Mouse (Mus musculus) cerebellum, adult 11-12 months (tissue): ENCODE measurements around the gene D930048N14Rik.
"Not testable (repeated sequence)": the region's sequence is repeated elsewhere in the genome, so short reads cannot be mapped to it uniquely, and the experiment has no call there.

Source experiments
- DNase-seq: peaks from one replicate; pipeline ENCODE4 v3.0.0; 2022

The D930048N14Rik gene

GRCm38 (mm10) chr11:51650691-51651515 is at the start of gene D930048N14Rik, which contains the start of gene N4bp3:
TSS of gene D930048N14Rik (plus strand) at chr11:51650954.
TSS of gene N4bp3 (minus strand) at chr11:51650842.
- DNase-seq: no peak

DNA sequence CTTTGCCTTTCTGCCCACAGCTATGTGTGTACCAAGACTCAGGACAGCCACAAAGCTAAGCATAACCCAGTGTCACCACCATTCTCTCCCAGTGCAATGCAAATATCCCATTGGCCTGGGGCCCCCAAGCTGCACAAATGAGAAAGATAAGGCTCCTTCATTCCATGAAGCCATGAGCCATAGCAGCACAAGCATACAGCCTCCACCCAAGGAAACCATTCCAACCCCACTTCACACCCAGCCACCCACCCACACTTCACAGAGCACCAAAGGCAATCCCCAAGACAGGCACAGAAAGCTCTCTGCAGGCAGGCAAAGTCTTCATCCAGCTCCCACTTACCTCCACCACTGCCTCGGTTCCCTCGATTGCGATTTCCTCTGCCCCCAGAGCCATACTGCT is 48.5 kb upstream of the D930048N14Rik start:
- no peak for DNase-seq

DNA sequence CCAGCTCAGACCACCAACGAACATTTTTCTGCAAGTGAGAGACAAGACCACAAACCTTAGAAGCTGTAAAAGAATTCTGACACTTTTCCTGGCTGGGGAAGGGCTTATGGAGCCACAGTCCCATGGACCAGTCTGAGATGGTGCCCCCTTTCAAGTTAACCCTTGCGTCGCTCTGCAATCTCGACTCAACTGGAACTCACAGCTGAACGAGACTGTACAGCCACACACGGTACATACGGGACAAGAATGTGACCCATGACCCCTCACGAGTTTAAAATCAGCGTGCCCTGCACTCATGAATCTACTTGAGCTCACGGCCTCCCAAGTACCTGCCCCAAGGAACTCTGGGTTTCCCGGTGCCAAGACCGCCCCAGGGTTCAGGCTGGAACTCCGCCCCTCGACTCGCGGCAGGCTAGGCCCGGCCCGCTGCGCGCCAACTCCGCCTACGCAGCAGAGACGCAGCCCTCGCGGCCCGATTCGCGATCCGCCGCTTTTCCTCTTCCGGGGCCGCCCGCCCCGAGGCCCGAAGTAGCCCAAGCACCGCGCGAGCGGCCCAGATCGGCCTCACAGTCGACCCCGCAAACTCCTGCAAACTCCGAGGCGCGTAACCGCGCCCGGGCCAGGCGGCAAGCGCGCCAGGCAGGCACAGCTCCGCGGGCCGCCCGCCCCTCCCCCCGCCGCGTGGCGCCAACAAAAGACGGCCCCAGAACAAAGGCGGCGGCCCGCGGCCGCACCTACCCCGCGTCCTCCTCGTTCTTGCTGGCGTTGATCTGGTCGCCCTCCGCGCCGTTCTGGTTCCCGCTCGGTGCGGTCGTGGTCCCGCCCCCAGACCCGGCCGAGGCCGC is 44.9 kb upstream of the D930048N14Rik start:
- peak; percentile 81 for DNase-seq

DNA sequence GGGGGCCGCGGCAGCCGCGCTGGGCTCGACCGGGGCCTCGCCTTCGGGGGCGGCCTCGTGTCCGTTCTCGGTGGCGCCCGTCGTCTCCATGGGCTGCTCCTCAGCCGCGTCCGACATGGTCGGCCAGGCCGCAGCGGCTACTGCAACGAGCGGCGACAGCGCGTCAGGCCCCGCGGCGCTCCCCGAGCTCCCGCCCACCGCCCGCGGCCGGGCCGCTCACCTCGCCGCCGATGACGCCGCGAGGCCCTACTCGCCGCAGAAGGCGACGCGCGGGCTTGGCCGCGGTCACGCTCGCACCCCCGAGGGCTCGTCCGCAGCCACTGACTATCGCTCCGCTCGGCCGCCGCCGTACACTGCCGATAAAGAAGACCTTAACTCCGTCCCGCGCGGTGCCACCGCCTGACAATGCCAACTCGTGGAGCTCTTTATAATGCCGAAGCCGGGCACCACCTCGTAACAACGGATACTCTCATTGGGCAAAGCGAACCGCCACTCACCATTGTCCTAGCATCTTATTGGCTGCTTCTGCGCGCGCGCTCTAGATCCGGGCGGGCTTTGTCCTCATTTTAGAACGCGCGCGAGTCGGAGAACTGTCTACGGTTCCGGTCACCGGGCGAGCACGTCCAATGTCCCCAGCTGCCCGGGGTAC is 44.2 kb upstream of the D930048N14Rik start, which contains the start of gene Hnrnpab:
Gene Hnrnpab (minus strand): TSS at position 401 of the 649 bp plus-strand sequence.
- peak; percentile 97 for DNase-seq

DNA sequence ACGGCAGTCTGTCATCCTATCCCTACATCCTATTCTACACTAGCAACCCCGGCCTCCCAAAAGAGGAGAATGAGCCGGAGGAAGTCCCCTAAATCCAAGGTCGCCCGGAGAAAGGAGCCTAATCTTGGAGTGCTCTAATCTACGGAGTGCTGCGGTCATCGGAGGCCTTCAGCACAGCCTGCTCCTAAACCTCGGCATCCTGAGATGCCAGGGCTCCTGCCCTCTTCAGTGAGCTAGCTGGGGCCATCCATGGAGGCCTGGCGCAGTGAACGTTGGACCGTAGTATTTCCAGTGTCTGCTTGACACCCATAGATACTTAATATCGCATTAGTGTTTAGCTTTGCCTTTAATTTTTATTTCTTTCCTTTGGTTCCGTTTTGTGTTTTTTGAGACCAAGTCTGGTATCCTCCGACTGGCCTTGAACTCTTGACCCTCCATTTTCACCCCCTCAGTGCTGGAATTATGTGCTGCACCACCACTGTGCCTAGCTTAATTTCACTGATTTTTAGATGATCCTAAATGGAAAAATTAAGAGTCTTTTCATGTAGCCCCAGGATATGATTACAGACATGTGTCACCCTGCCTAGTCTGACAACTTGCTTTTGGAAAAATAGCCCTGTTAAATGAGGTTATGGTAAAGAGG is 43.5 kb upstream of the D930048N14Rik start:
- no peak for DNase-seq

DNA sequence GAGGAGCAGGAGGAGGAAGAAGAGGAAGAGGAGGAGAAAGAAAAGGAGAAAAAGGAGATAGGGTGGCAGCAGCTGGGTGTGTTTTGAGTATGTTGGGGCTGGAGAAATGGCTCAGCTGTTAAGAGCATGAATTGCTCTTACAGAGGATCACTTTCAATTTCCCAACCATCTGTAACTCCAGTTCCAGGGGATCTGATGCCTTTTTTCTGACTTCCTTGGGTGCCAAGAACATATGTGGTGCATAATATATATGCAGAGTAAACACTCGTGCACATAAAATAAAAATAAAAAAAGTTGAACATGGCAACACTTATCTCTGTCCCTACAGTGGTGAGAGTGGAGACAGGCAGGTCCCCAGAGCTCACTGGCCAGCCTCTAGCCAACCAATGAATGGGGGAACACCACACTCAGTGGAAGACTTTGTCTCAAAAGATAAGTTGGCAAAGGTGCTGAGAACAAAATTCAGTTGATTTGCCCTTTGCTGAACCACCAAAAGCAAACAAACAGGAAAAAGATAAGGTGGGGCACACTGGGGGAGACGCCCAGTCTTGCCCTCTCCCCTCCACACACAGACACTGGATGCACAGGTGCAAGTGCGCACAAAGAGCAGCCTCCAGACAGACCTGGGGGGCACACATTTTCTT is 41.4 kb upstream of the D930048N14Rik start:
- no peak for DNase-seq

DNA sequence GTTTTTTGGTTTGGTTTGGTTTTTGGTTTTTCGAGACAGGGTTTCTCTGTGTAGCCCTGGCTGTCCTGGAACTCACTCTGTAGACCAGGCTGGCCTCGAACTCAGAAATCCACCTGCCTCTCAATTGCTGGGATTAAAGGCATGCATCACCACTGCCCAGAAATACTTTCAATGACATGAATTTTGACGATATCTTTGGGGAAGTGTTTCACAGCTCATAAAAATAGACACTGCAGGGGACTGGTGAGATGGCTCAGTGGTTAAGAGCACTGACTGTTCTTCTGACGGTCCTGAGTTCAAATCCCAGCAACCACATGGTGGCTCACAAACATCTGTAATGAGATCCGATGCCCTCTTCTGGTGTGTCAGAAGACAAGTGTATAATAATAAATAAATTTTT is 40.8 kb upstream of the D930048N14Rik start:
- not testable (repeated sequence) for DNase-seq

GRCm38 (mm10) chr11:51614256-51614655 is 36.5 kb upstream of the D930048N14Rik start:
- no peak for DNase-seq

- no peak for DNase-seq
Observed at GRCm38 (mm10) chr11:51615129-51615528, 35.6 kb upstream of the D930048N14Rik start.

GRCm38 (mm10) chr11:51615601-51616000 is 35.2 kb upstream of the D930048N14Rik start:
- DNase-seq: peak; percentile 31

GRCm38 (mm10) chr11:51616113-51616512 is 34.6 kb upstream of the D930048N14Rik start:
- not testable (repeated sequence) for DNase-seq

GRCm38 (mm10) chr11:51617693-51618092 is 33.1 kb upstream of the D930048N14Rik start:
- peak; percentile 65 for DNase-seq

DNA sequence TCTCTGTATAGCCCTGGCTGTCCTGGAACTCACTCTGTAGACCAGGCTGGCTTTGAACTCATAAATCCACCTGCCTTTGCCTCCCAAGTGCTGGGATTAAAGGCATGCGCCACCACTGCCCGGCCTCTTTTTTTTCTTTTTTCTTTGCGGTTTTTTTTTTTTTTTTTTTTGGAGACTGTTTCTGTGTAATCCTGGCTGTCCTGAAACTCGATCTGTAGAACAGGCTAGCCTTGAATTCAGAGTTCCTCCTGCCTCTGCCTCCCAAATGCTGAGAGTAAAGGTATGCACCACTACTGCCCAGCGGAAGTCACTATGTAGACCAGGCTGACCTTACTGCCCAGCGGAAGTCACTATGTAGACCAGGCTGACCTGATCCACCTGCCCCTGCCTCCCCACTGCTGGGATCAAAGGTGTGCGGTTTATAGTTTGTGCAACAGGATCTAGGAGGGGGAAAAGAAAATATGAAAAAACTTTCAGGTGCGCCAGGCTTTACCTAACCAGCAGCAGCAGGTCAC is 31.8 kb upstream of the D930048N14Rik start:
- DNase-seq: no peak

DNA sequence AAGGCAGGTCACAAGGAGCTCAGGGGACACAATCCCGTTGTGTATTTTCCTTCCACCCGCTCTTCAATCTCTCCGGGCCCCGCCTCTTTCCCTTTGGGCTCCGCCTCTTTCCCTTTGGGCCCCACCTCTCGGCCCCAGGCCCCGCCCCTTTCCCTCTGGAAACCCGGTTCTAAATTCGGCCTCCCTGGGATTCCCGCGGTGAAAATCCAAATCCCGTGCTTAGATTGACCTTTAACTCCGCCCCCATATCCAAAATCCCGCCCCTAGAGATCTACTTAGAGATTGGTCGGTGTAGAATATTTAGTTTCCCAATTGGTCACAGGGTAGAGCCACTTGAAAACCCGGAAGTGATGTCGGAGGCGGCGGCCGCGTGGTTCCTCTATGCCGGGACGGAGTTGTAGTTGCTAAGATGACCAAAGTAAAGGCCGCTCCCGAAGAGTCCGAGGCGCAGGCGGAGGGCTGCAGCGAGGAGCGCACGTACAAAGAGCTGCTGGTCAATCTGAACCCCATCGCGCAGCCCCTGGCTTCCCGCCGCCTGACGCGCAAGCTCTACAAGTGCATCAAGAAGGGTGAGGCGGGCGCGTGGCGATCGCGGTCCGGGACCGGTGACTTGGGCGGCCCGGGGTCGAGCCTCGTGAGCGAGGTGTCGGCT is 31.2 kb upstream of the D930048N14Rik start, which contains the start of gene Nhp2:
Gene Nhp2 (plus strand): TSS at position 327 of the 652 bp plus-strand sequence.
- DNase-seq: peak; percentile 95

GRCm38 (mm10) chr11:51620084-51620483 is 30.7 kb upstream of the D930048N14Rik start:
- no peak for DNase-seq

DNA sequence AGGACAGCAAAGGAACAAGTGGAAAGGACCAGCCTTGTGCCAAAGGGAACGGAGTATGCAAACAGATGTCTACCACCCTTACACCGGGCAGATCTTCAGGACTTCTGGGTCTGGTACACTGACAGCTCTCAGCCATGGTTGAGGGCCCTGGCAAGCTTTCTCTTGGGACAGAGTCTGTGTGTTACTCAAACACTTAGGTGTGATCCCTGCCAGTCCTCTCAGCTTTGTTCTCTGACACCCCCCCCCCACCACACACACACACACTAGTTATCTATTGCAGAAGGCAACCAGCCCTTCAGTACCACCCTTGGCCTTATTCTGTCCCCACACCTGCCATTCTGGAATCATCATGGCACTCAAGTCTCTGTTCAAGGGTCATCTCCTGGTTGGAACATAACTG is 29.0 kb upstream of the D930048N14Rik start:
- no peak for DNase-seq

GRCm38 (mm10) chr11:51622971-51623491 is 27.7 kb upstream of the D930048N14Rik start:
- no peak for DNase-seq

- no peak for DNase-seq
Observed at GRCm38 (mm10) chr11:51625187-51625820, 25.4 kb upstream of the D930048N14Rik start.

DNA sequence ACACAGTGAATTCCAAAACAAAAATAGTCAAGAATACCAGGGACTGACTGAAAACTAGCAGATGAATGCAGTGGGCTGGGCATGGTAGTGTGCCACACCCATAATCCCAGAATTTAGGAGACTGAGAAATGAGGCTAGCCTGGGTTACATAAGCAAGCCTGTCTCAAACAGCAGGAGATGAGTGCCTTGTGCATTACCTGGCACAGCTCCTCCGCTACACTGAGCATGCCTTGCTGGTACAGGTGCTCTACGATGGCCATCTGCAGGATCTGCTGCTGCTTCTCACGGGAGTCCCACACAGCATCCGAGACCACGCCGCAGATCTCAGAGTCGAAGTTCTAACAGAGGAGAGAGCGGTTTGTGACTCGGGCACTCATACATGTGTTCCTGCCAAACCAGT is 23.3 kb upstream of the D930048N14Rik start:
- peak; percentile 63 for DNase-seq

DNA sequence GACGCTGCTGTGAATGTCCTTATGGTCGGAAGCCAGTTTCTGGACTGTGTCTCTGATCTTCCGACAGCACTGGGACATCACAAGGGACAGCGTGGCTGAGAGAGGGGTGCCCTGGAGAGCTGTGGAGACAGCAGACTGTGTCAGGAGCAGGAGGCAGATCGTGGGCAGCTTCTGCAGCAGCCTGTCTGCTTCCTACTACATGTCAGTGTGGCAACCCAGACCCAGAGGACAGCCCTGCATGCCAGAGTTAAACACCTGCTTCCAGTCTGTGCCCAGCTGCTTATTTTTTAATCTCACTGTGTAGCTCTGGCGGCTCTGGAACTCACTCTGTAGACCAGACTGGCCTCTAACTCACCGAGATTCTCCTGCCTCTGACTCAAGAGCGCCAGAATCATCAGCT is 22.8 kb upstream of the D930048N14Rik start:
- DNase-seq: no peak
